Mouse (Mus musculus) olfactory bulb, adult 2 months (tissue): ENCODE data around the gene Swsap1.

Experiments
- CTCF ChIP-seq: fragments of 200-500 bp; IDR thresholded peaks from 2 replicates; pipeline ENCODE4 v1.5.1; 2012; ENCODE audit warnings: low read depth, mild to moderate bottlenecking, low read length, moderate library complexity; ENCODE audit not compliant: insufficient read depth
- POLR2A ChIP-seq: fragments of 200-500 bp; IDR thresholded peaks from 2 replicates; pipeline ENCODE4 v1.6.1; 2012; ENCODE audit warnings: mild to moderate bottlenecking, low read depth, low read length, moderate library complexity; ENCODE audit not compliant: insufficient read depth

GRCm38 (mm10) chr9:21960558-21961208 is 5.1 kb downstream of the Swsap1 start:
- TF ChIP-seq POLR2A, result no peak
- no peak for TF ChIP-seq CTCF
